12 mouse cellular contexts compared by ENCODE assay signal in the genomic region with DNA sequence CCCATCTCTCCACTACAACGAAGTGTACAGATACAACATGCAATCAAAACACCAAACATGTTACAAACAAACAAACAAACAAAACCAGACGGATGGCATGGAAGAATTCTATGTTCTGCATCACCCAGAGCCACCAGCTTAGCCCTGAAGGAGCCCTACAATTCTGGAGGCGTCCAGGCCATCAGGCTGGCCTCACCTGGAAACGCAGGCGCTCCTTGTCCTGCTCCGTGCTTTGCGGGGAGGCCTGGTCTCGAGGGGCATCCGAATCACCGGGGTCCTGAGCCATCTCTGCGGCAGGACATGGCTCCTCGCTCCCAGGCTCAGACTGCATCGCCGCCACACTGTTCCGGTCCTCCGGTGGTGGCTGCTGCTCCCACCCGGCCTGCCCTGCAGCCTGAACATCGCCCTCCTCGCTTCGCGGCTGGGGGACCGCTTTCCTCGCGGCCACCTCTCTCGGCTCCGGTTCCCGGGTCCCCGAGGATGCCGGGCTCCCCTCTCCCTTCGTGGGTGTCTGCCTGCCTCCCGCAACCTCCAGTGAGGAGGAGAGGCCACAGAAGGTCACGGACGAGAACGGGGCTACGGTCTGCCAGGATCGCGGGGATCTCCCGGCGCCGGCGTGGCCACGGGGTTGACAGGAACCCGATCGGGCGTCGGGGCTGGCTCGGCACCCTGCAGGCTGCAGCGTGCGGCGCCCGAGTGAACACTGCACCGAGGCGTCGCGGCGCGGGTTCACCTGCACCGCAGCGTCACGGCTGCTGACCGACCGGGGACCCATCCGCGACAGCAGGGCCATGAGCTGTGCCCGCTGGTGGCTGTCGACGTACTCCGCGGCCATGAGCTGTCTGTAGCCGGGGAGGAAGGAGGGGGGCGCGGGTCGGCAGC. TPM values are rescaled to one million over a fixed set of nuclear protein-coding genes. Genes with fewer than 3 reads are reported as not detected.
A peak's percentile ranks its signal among the peaks of the same experiment; 100 is the strongest.
DNase-seq lines count a peak whose midpoint lies in the region; ATAC-seq and TF ChIP-seq lines count a peak whose summit lies in the region.
"Not testable (repeated sequence)": the region's sequence is repeated elsewhere in the genome, so short reads cannot be mapped to it uniquely, and the experiment has no call there.
"Had no signal": no experiment of that assay in that cellular context is flagged by ENCODE, and none has a peak within 500 bp of the region (broad histone marks: within the 10 kb centered on the region; RNA-seq: fewer than 3 reads in every experiment).

No protein-coding gene starts in this region.

- H3K4me1 ChIP-seq in E14TG2a.4 (replicated peaks; ENCODE audit: low read depth, low read length); forebrain, embryonic 14.5 days (ENCODE audit: control insufficient read depth, insufficient read depth, low read length); lung, postnatal 0 days (ENCODE audit: insufficient read depth, low read depth, low read length); neural tube, embryonic 14.5 days (ENCODE audit: control insufficient read depth, insufficient read depth, low read length): not testable (repeated sequence)
- H3K4me1 ChIP-seq in hindbrain, embryonic 13.5 days (replicated peaks): peaks cover 11% of the 10 kb centered on the region

- H3K9ac ChIP-seq in forebrain, embryonic 14.5 days (ENCODE audit: low read length): peak overlapping the region; percentile 60
- H3K9ac ChIP-seq in hindbrain, embryonic 13.5 days: peak overlapping the region; percentile 72
- not testable (repeated sequence) for H3K9ac ChIP-seq in lung, postnatal 0 days (replicated peaks; ENCODE audit: low read depth)
- peak overlapping the region; percentile 53 for H3K9ac ChIP-seq in neural tube, embryonic 14.5 days (replicated peaks; ENCODE audit: low read depth, low read length)

- not testable (repeated sequence) for H3K27ac ChIP-seq in forebrain, embryonic 14.5 days (ENCODE audit: low read depth, low read length); hindbrain, embryonic 13.5 days; left cerebral cortex, adult 2 months; lung, postnatal 0 days (ENCODE audit: low read length); neural tube, embryonic 14.5 days (ENCODE audit: low read depth, low read length)

- WGBS in forebrain, embryonic 14.5 days: 6% methylated on average over 48 of the region's 73 CpGs
- 5% methylated on average over 50 of the region's 73 CpGs for WGBS in hindbrain, embryonic 13.5 days
- 4% methylated on average over 51 of the region's 73 CpGs for WGBS in lung, postnatal 0 days
- 4% methylated on average over 45 of the region's 73 CpGs for whole genome bisulfite sequencing in neural tube, embryonic 14.5 days

- not testable (repeated sequence) for H3K9me3 ChIP-seq in E14TG2a.4 (ENCODE audit: low read length); forebrain, embryonic 14.5 days (replicated peaks; ENCODE audit: control insufficient read depth, low read length); hindbrain, embryonic 13.5 days; lung, postnatal 0 days (ENCODE audit: low read length); neural tube, embryonic 14.5 days (ENCODE audit: control insufficient read depth, low read length)

- peak overlapping the region; percentile 71 for H3K4me3 ChIP-seq in E14TG2a.4 (replicated peaks; ENCODE audit: low read length)
- peak overlapping the region; percentile 37 for H3K4me3 ChIP-seq in forebrain, embryonic 14.5 days (ENCODE audit: low read depth, low read length)
- H3K4me3 ChIP-seq in hindbrain, embryonic 13.5 days: peak overlapping the region; percentile 45
- 0 out of 2 replicates have a peak overlapping the region, but pooled peaks have one; percentile 19 for H3K4me3 ChIP-seq in left cerebral cortex, adult 2 months
- H3K4me3 ChIP-seq in lung, postnatal 0 days (ENCODE audit: low read depth, low read length): peak overlapping the region; percentile 28
- peak overlapping the region; percentile 35 for H3K4me3 ChIP-seq in neural tube, embryonic 14.5 days (ENCODE audit: low read depth, low read length)

- intact Hi-C loops in left cerebral cortex, adult 2 months (cut with DNase I): not testable (repeated sequence)

- H3K36me3 ChIP-seq in E14TG2a.4 (ENCODE audit: insufficient read depth, low read length); forebrain, embryonic 14.5 days (ENCODE audit: control insufficient read depth, insufficient read depth, low read length); hindbrain, embryonic 13.5 days; lung, postnatal 0 days (ENCODE audit: insufficient read depth, low read length); neural tube, embryonic 14.5 days (ENCODE audit: control insufficient read depth, insufficient read depth, low read length): not testable (repeated sequence)

- ATAC-seq in forebrain, embryonic 14.5 days: peak; percentile 80
- peak; percentile 82 for ATAC-seq in hindbrain, embryonic 13.5 days (ENCODE audit: low FRiP score)
- peak; percentile 55 for ATAC-seq in lung, postnatal 0 days
- peak; percentile 78 for ATAC-seq in neural tube, embryonic 14.5 days (ENCODE audit: low read depth)

- peak overlapping the region; percentile 66 for H3K4me2 ChIP-seq in forebrain, embryonic 14.5 days (ENCODE audit: low read length)
- H3K4me2 ChIP-seq in hindbrain, embryonic 13.5 days: peak overlapping the region; percentile 66
- peak overlapping the region; percentile 64 for H3K4me2 ChIP-seq in lung, postnatal 0 days (replicated peaks; ENCODE audit: low read depth, low read length)
- H3K4me2 ChIP-seq in neural tube, embryonic 14.5 days (ENCODE audit: low read depth, low read length): peak overlapping the region; percentile 60

- TF ChIP-seq CTCF in E14TG2a.4 (conservative IDR thresholded peaks at IDR 0.05; ENCODE audit: low read length); left cerebral cortex, adult 2 months (IDR thresholded peaks at IDR 0.05); lung, postnatal 0 days (IDR thresholded peaks at IDR 0.05): not testable (repeated sequence)

- TF ChIP-seq EP300 in lung, postnatal 0 days (IDR thresholded peaks at IDR 0.05): not testable (repeated sequence)

- peak; percentile 12 for DNase-seq in cerebellum, postnatal 14 days
- DNase-seq in forebrain, embryonic 14.5 days (ENCODE audit: low spot score): peak; percentile 9
- DNase-seq in left cerebral cortex, adult 2 months (ENCODE audit: extremely low spot score in 1 of 2, low spot score in 2 of 2); lung, postnatal 0 days (ENCODE audit: low spot score): not testable (repeated sequence)
- DNase-seq in thymus, postnatal 14 days: peak; percentile 12

- peaks cover 54% of the 10 kb centered on the region for H3K27me3 ChIP-seq in E14TG2a.4 (ENCODE audit: insufficient read depth, low read length)
- H3K27me3 ChIP-seq in forebrain, embryonic 14.5 days (replicated peaks; ENCODE audit: control insufficient read depth, insufficient read depth, low read length); lung, postnatal 0 days (replicated peaks; ENCODE audit: insufficient read depth, low read length); neural tube, embryonic 14.5 days (ENCODE audit: control insufficient read depth, insufficient read depth, low read length): not testable (repeated sequence)
- H3K27me3 ChIP-seq in hindbrain, embryonic 13.5 days: peaks cover 19% of the 10 kb centered on the region; the same call in 1 of the 2 replicates

RNA-seq across cellular contexts. Expression of a gene that starts 0.7 kb away (rescaled TPM):
- polyA plus RNA-seq in forebrain, embryonic 14.5 days (2014; fragmentation: Nextera tagmentation; extraction: Ambion mirVana): 1.7 and 2.1 TPM in 2 replicates
- 3.4 and 3.7 TPM in 2 replicates for polyA plus RNA-seq in hindbrain, embryonic 13.5 days (2015; fragmentation: Nextera tagmentation; extraction: Ambion mirVana)
- total RNA-seq in left cerebral cortex, adult 2 months (2021): under 1 TPM in 1 of 2 experiments, not detected in 1; 0.33 TPM
- polyA plus RNA-seq in lung, postnatal 0 days (2015; fragmentation: Nextera tagmentation; extraction: Ambion mirVana): not detected in 2 replicates
- 5.9 and 6.9 TPM in 2 replicates for polyA plus RNA-seq in neural tube, embryonic 14.5 days (2014; fragmentation: Nextera tagmentation; extraction: Ambion mirVana)
- total RNA-seq: CH12.LX; heart, adult 18-20 months; layer of hippocampus, adult 8-10 months had no signal
- polyA plus RNA-seq: erythroblast, embryonic 14.5 days had no signal

RNA-seq across cellular contexts. Expression of a gene that starts 7.0 kb away (rescaled TPM):
- 3.8 and 4.5 TPM in 2 replicates for polyA plus RNA-seq in forebrain, embryonic 14.5 days (2014; fragmentation: Nextera tagmentation; extraction: Ambion mirVana)
- 7.6 and 7.8 TPM in 2 replicates for polyA plus RNA-seq in hindbrain, embryonic 13.5 days (2015; fragmentation: Nextera tagmentation; extraction: Ambion mirVana)
- total RNA-seq in left cerebral cortex, adult 2 months (2021): under 1 TPM in 1 of 2 experiments, not detected in 1; 0.42 TPM
- 0.15 TPM in 1 of 2 replicates, not detected in the other for polyA plus RNA-seq in lung, postnatal 0 days (2015; fragmentation: Nextera tagmentation; extraction: Ambion mirVana)
- 7.3 TPM in 2 replicates for polyA plus RNA-seq in neural tube, embryonic 14.5 days (2014; fragmentation: Nextera tagmentation; extraction: Ambion mirVana)
- total RNA-seq: CH12.LX; heart, adult 18-20 months had no signal
- polyA plus RNA-seq: erythroblast, embryonic 14.5 days had no signal

RNA-seq across cellular contexts. Expression of a gene that starts 20.8 kb away (rescaled TPM):
- polyA plus RNA-seq in forebrain, embryonic 14.5 days (2014; fragmentation: Nextera tagmentation; extraction: Ambion mirVana): 14.1 and 14.8 TPM in 2 replicates
- polyA plus RNA-seq in hindbrain, embryonic 13.5 days (2015; fragmentation: Nextera tagmentation; extraction: Ambion mirVana): 14.5 and 15.6 TPM in 2 replicates
- total RNA-seq in left cerebral cortex, adult 2 months (2021): 10 to 100 TPM; 14.8 to 16.7 TPM
- 9.3 and 9.5 TPM in 2 replicates for polyA plus RNA-seq in lung, postnatal 0 days (2015; fragmentation: Nextera tagmentation; extraction: Ambion mirVana)
- polyA plus RNA-seq in neural tube, embryonic 14.5 days (2014; fragmentation: Nextera tagmentation; extraction: Ambion mirVana): 18.5 and 23.0 TPM in 2 replicates

Comparison
In these comparisons a context has a peak if more than half of its experiments do, and no peak if none do; other contexts are left out.
1. H3K4me3 ChIP-seq: peak in every context shown above with its lines; median percentile 71 in E14TG2a.4; 45 in hindbrain, embryonic 13.5 days; 37 in forebrain, embryonic 14.5 days; 35 in neural tube, embryonic 14.5 days; 28 in lung, postnatal 0 days; 19 in left cerebral cortex, adult 2 months.